Comparison of ENCODE assay signal across 20 mouse cellular contexts in the genomic region with DNA sequence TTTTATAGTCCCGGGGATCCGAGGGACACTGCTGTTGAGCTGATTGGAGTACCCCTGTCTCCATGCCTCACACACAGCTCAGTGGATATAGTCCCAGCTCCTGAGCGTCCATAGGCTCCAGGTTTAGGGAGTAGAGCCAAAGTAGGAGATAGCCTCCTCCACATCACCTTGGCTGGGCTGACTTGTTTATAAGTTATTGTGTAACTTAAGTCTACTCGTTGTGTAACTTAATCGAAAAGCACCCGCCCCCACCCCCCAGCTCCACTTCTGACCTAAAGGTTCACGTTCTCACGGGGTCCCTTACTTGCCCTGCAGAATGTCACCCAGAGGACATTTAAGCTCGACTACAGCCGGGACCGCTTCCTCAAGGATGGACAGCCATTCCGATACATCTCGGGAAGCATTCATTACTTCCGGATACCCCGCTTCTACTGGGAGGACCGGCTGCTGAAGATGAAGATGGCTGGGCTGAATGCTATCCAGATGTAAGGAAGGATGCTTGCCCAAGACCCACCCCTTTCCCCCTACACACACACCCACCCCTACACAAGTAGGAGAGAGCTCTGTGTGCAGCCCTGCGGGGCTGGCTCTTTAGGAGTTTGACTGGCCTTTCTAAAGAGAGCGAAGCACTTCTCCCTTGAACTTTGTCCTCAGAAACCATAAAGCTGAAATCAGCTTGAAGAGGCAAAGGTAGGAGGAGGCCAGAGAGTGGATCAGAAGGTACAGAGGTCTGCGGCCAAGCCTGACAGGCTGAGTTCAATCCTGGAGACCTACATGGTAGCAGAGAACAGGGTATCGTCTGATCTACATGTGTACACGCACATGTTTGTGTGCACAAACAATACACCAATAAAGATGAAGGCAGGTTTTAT. TPM values are rescaled to one million over a fixed set of nuclear protein-coding genes. Genes with fewer than 3 reads are reported as not detected.
DNase-seq lines count a peak whose midpoint lies in the region; ATAC-seq lines count a peak whose summit lies in the region.
"Had no signal": no experiment of that assay in that cellular context is flagged by ENCODE, and none has a peak within 500 bp of the region (broad histone marks: within the 10 kb centered on the region; RNA-seq: fewer than 3 reads in every experiment).

No protein-coding gene starts in this region.

- WGBS in intestine, embryonic 16.5 days: 81% methylated on average over 21 of the region's 21 CpGs
- 82% methylated on average over 21 of the region's 21 CpGs for WGBS in kidney, embryonic 14.5 days
- 91% methylated on average over 21 of the region's 21 CpGs for WGBS in hindbrain, embryonic 12.5 days

- peaks cover 21% of the 10 kb centered on the region for H3K36me3 ChIP-seq in intestine, embryonic 16.5 days (ENCODE audit: control insufficient read depth, insufficient read depth, low read length)
- no peaks in the 10 kb centered on the region; the same call in 1 of the 2 replicates for H3K36me3 ChIP-seq in kidney, embryonic 14.5 days (ENCODE audit: control insufficient read depth, insufficient read depth, low read length)
- no peaks in the 10 kb centered on the region for H3K36me3 ChIP-seq in hindbrain, embryonic 12.5 days

- H3K4me3 ChIP-seq in intestine, embryonic 16.5 days (ENCODE audit: low read length): no peak overlapping the region
- no peak overlapping the region for H3K4me3 ChIP-seq in kidney, embryonic 14.5 days (ENCODE audit: low read length)
- H3K4me3 ChIP-seq in hindbrain, embryonic 12.5 days: no peak overlapping the region
- H3K4me3 ChIP-seq: embryonic facial prominence, embryonic 15.5 days; forebrain, embryonic 10.5 days; hindbrain, embryonic 13.5 days; limb, embryonic 12.5 days; megakaryocyte, embryonic 14.5 days had no signal

- peak overlapping the region; percentile 22; the same call in 1 of the 2 replicates for H3K4me2 ChIP-seq in intestine, embryonic 16.5 days (ENCODE audit: low read depth, low read length)
- H3K4me2 ChIP-seq in kidney, embryonic 14.5 days (replicated peaks; ENCODE audit: low read depth, low read length): no peak overlapping the region
- H3K4me2 ChIP-seq in hindbrain, embryonic 12.5 days (replicated peaks): no peak overlapping the region
- H3K4me2 ChIP-seq: embryonic facial prominence, embryonic 15.5 days; heart, embryonic 11.5 days; hindbrain, embryonic 13.5 days; limb, embryonic 12.5 days had no signal

- peak overlapping the region; percentile 76 for H3K27ac ChIP-seq in intestine, embryonic 16.5 days (ENCODE audit: low read length)
- peak overlapping the region; percentile 12; the same call in 1 of the 2 replicates for H3K27ac ChIP-seq in kidney, embryonic 14.5 days (ENCODE audit: low read depth, low read length)
- H3K27ac ChIP-seq in hindbrain, embryonic 12.5 days: no peak overlapping the region
- H3K27ac ChIP-seq: embryonic facial prominence, embryonic 15.5 days; forebrain, embryonic 10.5 days; hindbrain, embryonic 13.5 days; limb, embryonic 12.5 days had no signal

- peak; percentile 40 for DNase-seq in induced T-regulatory cell, adult 2 months (ENCODE audit: low read depth)
- DNase-seq in kidney, postnatal 36 days: peak; percentile 49 to 67
- no peak for DNase-seq in embryo, embryonic 10 days (ENCODE audit: low spot score)
- no peak for DNase-seq in cerebellum, postnatal 4 days (ENCODE audit: low spot score in 2 of 2)
- DNase-seq: adrenal gland, adult 2 months; cerebellum, postnatal 10 days; embryo, embryonic 11 days; heart, postnatal 10 days; lung, adult 2 months; right cerebral cortex, postnatal 4 days; thymus, postnatal 25 days had no signal

- no peaks in the 10 kb centered on the region for H3K27me3 ChIP-seq in intestine, embryonic 16.5 days (replicated peaks; ENCODE audit: control insufficient read depth, insufficient read depth, low read length)
- no peaks in the 10 kb centered on the region for H3K27me3 ChIP-seq in kidney, embryonic 14.5 days (ENCODE audit: control insufficient read depth, insufficient read depth, low read length)
- H3K27me3 ChIP-seq in hindbrain, embryonic 12.5 days: no peaks in the 10 kb centered on the region
- H3K27me3 ChIP-seq: embryonic facial prominence, embryonic 15.5 days; hindbrain, embryonic 13.5 days; limb, embryonic 12.5 days; megakaryocyte, embryonic 14.5 days had no signal

- peaks cover 12% of the 10 kb centered on the region for H3K4me1 ChIP-seq in intestine, embryonic 16.5 days (ENCODE audit: control insufficient read depth, insufficient read depth, low read length)
- H3K4me1 ChIP-seq in kidney, embryonic 14.5 days (ENCODE audit: control insufficient read depth, insufficient read depth, low read length): no peaks in the 10 kb centered on the region
- no peaks in the 10 kb centered on the region for H3K4me1 ChIP-seq in hindbrain, embryonic 12.5 days
- H3K4me1 ChIP-seq: embryonic facial prominence, embryonic 15.5 days; forebrain, embryonic 10.5 days; hindbrain, embryonic 13.5 days; limb, embryonic 12.5 days; megakaryocyte, embryonic 14.5 days had no signal

- peak; percentile 73 for ATAC-seq in intestine, embryonic 16.5 days
- no peak for ATAC-seq in kidney, embryonic 14.5 days (ENCODE audit: low FRiP score, low TSS enrichment)
- no peak for ATAC-seq in hindbrain, embryonic 12.5 days (ENCODE audit: low FRiP score)

- H3K9ac ChIP-seq in intestine, embryonic 16.5 days (ENCODE audit: low read depth, low read length): no peak overlapping the region
- no peak overlapping the region for H3K9ac ChIP-seq in kidney, embryonic 14.5 days (ENCODE audit: low read depth, low read length)
- H3K9ac ChIP-seq in hindbrain, embryonic 12.5 days: no peak overlapping the region
- H3K9ac ChIP-seq: embryonic facial prominence, embryonic 15.5 days; hindbrain, embryonic 13.5 days; limb, embryonic 12.5 days had no signal

- no peaks in the 10 kb centered on the region for H3K9me3 ChIP-seq in intestine, embryonic 16.5 days (ENCODE audit: control insufficient read depth, low read length)
- peaks cover 1% of the 10 kb centered on the region; the same call in 1 of the 2 replicates for H3K9me3 ChIP-seq in kidney, embryonic 14.5 days (ENCODE audit: control insufficient read depth, low read length)
- H3K9me3 ChIP-seq in hindbrain, embryonic 12.5 days (replicated peaks): no peaks in the 10 kb centered on the region
- H3K9me3 ChIP-seq: embryonic facial prominence, embryonic 15.5 days; hindbrain, embryonic 13.5 days had no signal

RNA-seq across cellular contexts. Expression of gene Tmppe, which starts 16.0 kb away (rescaled TPM):
- polyA plus RNA-seq in intestine, embryonic 16.5 days (2015; fragmentation: Nextera tagmentation; extraction: Ambion mirVana): 31.2 and 40.7 TPM in 2 replicates
- 3.7 and 4.1 TPM in 2 replicates for polyA plus RNA-seq in kidney, embryonic 14.5 days (2014; fragmentation: Nextera tagmentation; extraction: Ambion mirVana)
- polyA plus RNA-seq in hindbrain, embryonic 12.5 days (2016; fragmentation: Nextera tagmentation; extraction: Ambion mirVana): 9.1 and 10.3 TPM in 2 replicates

RNA-seq across cellular contexts. Expression of gene Glb1, which starts 16.0 kb away (rescaled TPM):
- polyA plus RNA-seq in intestine, embryonic 16.5 days (2015; fragmentation: Nextera tagmentation; extraction: Ambion mirVana): 295 and 399 TPM in 2 replicates
- 30.9 and 49.6 TPM in 2 replicates for polyA plus RNA-seq in kidney, embryonic 14.5 days (2014; fragmentation: Nextera tagmentation; extraction: Ambion mirVana)
- polyA plus RNA-seq in hindbrain, embryonic 12.5 days (2016; fragmentation: Nextera tagmentation; extraction: Ambion mirVana): 26.0 and 27.9 TPM in 2 replicates

RNA-seq across cellular contexts. Expression of gene Crtap, which starts 26.4 kb away (rescaled TPM):
- polyA plus RNA-seq in intestine, embryonic 16.5 days (2015; fragmentation: Nextera tagmentation; extraction: Ambion mirVana): 98.2 and 104 TPM in 2 replicates
- polyA plus RNA-seq in kidney, embryonic 14.5 days (2014; fragmentation: Nextera tagmentation; extraction: Ambion mirVana): 113 and 125 TPM in 2 replicates
- polyA plus RNA-seq in hindbrain, embryonic 12.5 days (2016; fragmentation: Nextera tagmentation; extraction: Ambion mirVana): 68.4 and 73.9 TPM in 2 replicates

Comparison
In these comparisons a context has a peak if more than half of its experiments do, and no peak if none do; other contexts are left out.
1. DNase-seq: peak in induced T-regulatory cell, adult 2 months (single experiment) and kidney, postnatal 36 days (2 of 2); none in embryo, embryonic 10 days (single experiment) and cerebellum, postnatal 4 days (0 of 2).